Mouse (Mus musculus): Measurements from ENCODE around the gene BC048403.
A peak's percentile ranks its signal among the peaks of the same experiment; 100 is the strongest.

BC048403 gene

GRCm38 (mm10) chr10:121739548-121740505 is at the start of gene BC048403:
Gene BC048403 (plus strand): TSS chr10:121739937.
- peak; percentile 74 to 88 for DNase-seq (ENCODE audit: low spot score in 2 of 2)

GRCm38 (mm10) chr10:121692944-121693579 is 46.7 kb upstream of the BC048403 start:
- no peak for DNase-seq (ENCODE audit: low spot score in 2 of 2)

GRCm38 (mm10) chr10:121694567-121694966 is 45.2 kb upstream of the BC048403 start:
- peak in 1 of 2 experiments; percentile 2 for DNase-seq (ENCODE audit: low spot score in 2 of 2)

GRCm38 (mm10) chr10:121701296-121702248 is 38.2 kb upstream of the BC048403 start:
- peak in 1 of 2 experiments; percentile 36 for DNase-seq (ENCODE audit: low spot score in 2 of 2)

GRCm38 (mm10) chr10:121703619-121704018 is 36.1 kb upstream of the BC048403 start:
- no peak for DNase-seq (ENCODE audit: low spot score in 2 of 2)

GRCm38 (mm10) chr10:121704871-121705270 is 34.9 kb upstream of the BC048403 start:
- no peak for DNase-seq (ENCODE audit: low spot score in 2 of 2)

GRCm38 (mm10) chr10:121705399-121706163 is 34.2 kb upstream of the BC048403 start:
- DNase-seq (ENCODE audit: low spot score in 2 of 2), result peak in 1 of 2 experiments; percentile 20

GRCm38 (mm10) chr10:121716862-121717261 is 22.9 kb upstream of the BC048403 start:
- no peak for DNase-seq (ENCODE audit: low spot score in 2 of 2)

GRCm38 (mm10) chr10:121718896-121719585 is 20.7 kb upstream of the BC048403 start:
- DNase-seq (ENCODE audit: low spot score in 2 of 2), result no peak

GRCm38 (mm10) chr10:121720701-121721100 is 19.0 kb upstream of the BC048403 start:
- no peak for DNase-seq (ENCODE audit: low spot score in 2 of 2)

GRCm38 (mm10) chr10:121726505-121726904 is 13.2 kb upstream of the BC048403 start:
- no peak for DNase-seq (ENCODE audit: low spot score in 2 of 2)

GRCm38 (mm10) chr10:121727151-121727550 is 12.6 kb upstream of the BC048403 start:
- no peak for DNase-seq (ENCODE audit: low spot score in 2 of 2)

- no peak for DNase-seq (ENCODE audit: low spot score in 2 of 2)
These were observed 11.5 kb upstream of the BC048403 start for GRCm38 (mm10) chr10:121728226-121728625.

GRCm38 (mm10) chr10:121731048-121731725 is 8.6 kb upstream of the BC048403 start:
- DNase-seq (ENCODE audit: low spot score in 2 of 2), result no peak

GRCm38 (mm10) chr10:121732542-121732941 is 7.2 kb upstream of the BC048403 start:
- DNase-seq (ENCODE audit: low spot score in 2 of 2), result no peak

GRCm38 (mm10) chr10:121737256-121737655 is 2.5 kb upstream of the BC048403 start:
- no peak for DNase-seq (ENCODE audit: low spot score in 2 of 2)

- no peak for DNase-seq (ENCODE audit: low spot score in 2 of 2)
These were observed 2.6 kb downstream of the BC048403 start for GRCm38 (mm10) chr10:121742336-121742735.

GRCm38 (mm10) chr10:121750175-121750574 is 10.4 kb downstream of the BC048403 start:
- DNase-seq (ENCODE audit: low spot score in 2 of 2), result peak in 1 of 2 experiments; percentile 27

GRCm38 (mm10) chr10:121754237-121754636 is 14.5 kb downstream of the BC048403 start:
- no peak for DNase-seq (ENCODE audit: low spot score in 2 of 2)

GRCm38 (mm10) chr10:121755822-121756221 is 16.1 kb downstream of the BC048403 start:
- no peak for DNase-seq (ENCODE audit: low spot score in 2 of 2)

Measured in spleen, postnatal 10 days (tissue).